Mouse (Mus musculus) heart, postnatal 36 days (tissue): Measurements from ENCODE around the gene Fgfr3. TPM values are rescaled to one million over a fixed set of nuclear protein-coding genes. Genes with fewer than 3 reads are reported as not detected.

Experiments used
- DNase-seq, 2 experiments: peaks; one replicate each; pipeline ENCODE4 v3.0.0; 2021 to 2022
- intact Hi-C: fragments of 180-260 bp; cut with DNase I; formaldehyde crosslinking; loops from one replicate; pipeline ENCODE4 v1.15.1; 2025
- total RNA-seq, 2 experiments: library from RNA; stranded (reverse); gene quantifications; 2 replicates each; pipeline ENCODE4 v1.2.3; 2021

Fgfr3 gene
- total RNA-seq, result 1 to 10 TPM; 6.2 to 9.6 TPM

- intact Hi-C loops, result loop anchor here (2.0 kb wide), 1 partner anchor 35 kb away; no protein-coding TSS in a partner anchor
- peak; percentile 77 to 80 for DNase-seq
Measured at GRCm38 (mm10) chr5:33721541-33722265, at the start of gene Fgfr3. Gene Fgfr3 (plus strand): TSS chr5:33721674.

GRCm38 (mm10) chr5:33674439-33674838 is 47.0 kb upstream of the Fgfr3 start:
- intact Hi-C loops, result no loop called here
- no peak for DNase-seq

- peak in 1 of 2 experiments; percentile 57 for DNase-seq
- intact Hi-C loops, result no loop called here
Measured at GRCm38 (mm10) chr5:33675964-33676363, 45.5 kb upstream of the Fgfr3 start.

GRCm38 (mm10) chr5:33678244-33678643 is 43.2 kb upstream of the Fgfr3 start:
- no peak for DNase-seq
- intact Hi-C loops, result no loop called here

GRCm38 (mm10) chr5:33681044-33681443 is 40.4 kb upstream of the Fgfr3 start:
- intact Hi-C loops, result loop anchor here (5.0 kb wide), 1 partner anchor 276 kb away; no protein-coding TSS in a partner anchor
- no peak for DNase-seq

- no peak for DNase-seq
- intact Hi-C loops, result loop anchor here (5.0 kb wide), 1 partner anchor 276 kb away; no protein-coding TSS in a partner anchor
Measured at GRCm38 (mm10) chr5:33681611-33682388, 39.7 kb upstream of the Fgfr3 start.

- intact Hi-C loops, result loop anchor here (5.0 kb wide), 1 partner anchor 274 kb away; no protein-coding TSS in a partner anchor
- DNase-seq, result no peak
Measured at GRCm38 (mm10) chr5:33682963-33683362, 38.5 kb upstream of the Fgfr3 start.

- peak in 1 of 2 experiments; percentile 45 for DNase-seq
- intact Hi-C loops, result loop anchor here (1.0 to 5.0 kb wide), 2 partner anchors 54 to 273 kb away; no protein-coding TSS in a partner anchor
Measured at GRCm38 (mm10) chr5:33683897-33684652, 37.4 kb upstream of the Fgfr3 start.

GRCm38 (mm10) chr5:33684932-33685331 is 36.5 kb upstream of the Fgfr3 start:
- intact Hi-C loops, result loop anchor here (1.0 to 5.0 kb wide), 2 partner anchors 53 to 272 kb away; no protein-coding TSS in a partner anchor
- no peak for DNase-seq

GRCm38 (mm10) chr5:33687142-33687541 is 34.3 kb upstream of the Fgfr3 start:
- no peak for DNase-seq
- intact Hi-C loops, result loop anchor here (2.0 kb wide), 1 partner anchor 36 kb away; no protein-coding TSS in a partner anchor

- intact Hi-C loops, result no loop called here
- no peak for DNase-seq
Measured at GRCm38 (mm10) chr5:33688278-33689220, 32.9 kb upstream of the Fgfr3 start.

- peak; percentile 38 to 65 for DNase-seq
- intact Hi-C loops, result no loop called here
Measured at GRCm38 (mm10) chr5:33689221-33689844, 32.1 kb upstream of the Fgfr3 start.

- DNase-seq, result peak in 1 of 2 experiments; percentile 63
- intact Hi-C loops, result no loop called here
Measured at GRCm38 (mm10) chr5:33689852-33690645, 31.4 kb upstream of the Fgfr3 start.

- DNase-seq, result no peak
- intact Hi-C loops, result no loop called here
Measured at GRCm38 (mm10) chr5:33692393-33692792, 29.1 kb upstream of the Fgfr3 start.

GRCm38 (mm10) chr5:33694461-33694847 is 27.0 kb upstream of the Fgfr3 start:
- DNase-seq, result no peak
- intact Hi-C loops, result no loop called here

GRCm38 (mm10) chr5:33694848-33695717 is 26.4 kb upstream of the Fgfr3 start:
- DNase-seq, result peak; percentile 51 to 65
- intact Hi-C loops, result no loop called here

- no peak for DNase-seq
- intact Hi-C loops, result no loop called here
Measured at GRCm38 (mm10) chr5:33695718-33696121, 25.8 kb upstream of the Fgfr3 start.
